In the genomic region with DNA sequence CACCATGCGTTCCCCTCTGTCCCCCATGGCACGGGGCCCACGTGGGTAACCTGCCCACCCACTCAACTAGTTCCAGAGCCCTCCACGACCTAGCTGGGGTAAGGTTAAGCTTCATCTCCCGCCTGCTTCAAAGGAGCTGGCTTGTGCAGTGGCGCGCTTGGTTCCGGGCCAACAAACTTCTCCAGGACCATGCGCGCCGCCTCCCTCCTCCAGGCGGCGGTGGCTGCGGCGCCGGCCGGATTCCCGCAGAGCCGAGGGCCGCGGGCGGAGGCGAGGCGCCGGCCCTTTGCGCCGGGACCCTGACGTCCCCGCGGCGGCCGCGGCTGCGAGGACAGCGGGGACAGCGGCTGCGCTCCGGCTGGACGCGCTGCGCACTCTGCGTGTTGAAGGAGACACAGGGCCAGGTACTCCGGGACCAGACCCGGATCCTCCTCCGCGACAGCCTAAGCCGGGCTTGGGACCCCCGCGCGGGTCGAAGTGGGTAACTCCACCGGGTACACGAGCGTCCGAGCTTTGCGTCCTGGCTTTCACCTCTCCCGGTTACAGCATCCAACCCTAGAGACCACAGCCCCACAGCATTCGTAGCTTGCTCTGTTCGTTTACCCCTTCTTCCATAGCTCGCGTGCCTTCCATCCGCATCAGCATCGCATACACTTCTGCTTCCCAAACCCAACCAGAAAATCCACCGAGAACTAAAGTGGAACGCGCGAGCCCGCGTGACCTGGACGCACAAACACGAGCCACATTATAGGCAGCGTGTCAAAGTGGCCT, we compare ENCODE assay signal across 9 mouse cellular contexts. TPM values are rescaled to one million over a fixed set of nuclear protein-coding genes. Genes with fewer than 3 reads are reported as not detected.
A peak's percentile ranks its signal among the peaks of the same experiment; 100 is the strongest.
DNase-seq lines count a peak whose midpoint lies in the region; ATAC-seq and TF ChIP-seq lines count a peak whose summit lies in the region.
"Had no signal": no experiment of that assay in that cellular context is flagged by ENCODE, and none has a peak within 500 bp of the region (broad histone marks: within the 10 kb centered on the region; RNA-seq: fewer than 3 reads in every experiment).

No protein-coding gene starts in this region.

- H3K4me3 ChIP-seq in lung, embryonic 15.5 days = peak overlapping the region; percentile 44
- H3K4me3 ChIP-seq in gastrocnemius, adult 2 months = peak overlapping the region; percentile 72
- H3K4me3 ChIP-seq in intestine, embryonic 16.5 days (ENCODE audit: low read length) = peak overlapping the region; percentile 53
- H3K4me3 ChIP-seq in liver, embryonic 11.5 days (ENCODE audit: low read depth, low read length) = peak overlapping the region; percentile 42

- H3K4me2 ChIP-seq in lung, embryonic 15.5 days = peak overlapping the region; percentile 97
- H3K4me2 ChIP-seq in intestine, embryonic 16.5 days (ENCODE audit: low read depth, low read length) = peak overlapping the region; percentile 91
- H3K4me2 ChIP-seq in liver, embryonic 11.5 days = peak overlapping the region; percentile 67

- no peaks in the 10 kb centered on the region for H3K36me3 ChIP-seq in lung, embryonic 15.5 days
- H3K36me3 ChIP-seq in intestine, embryonic 16.5 days (ENCODE audit: control insufficient read depth, insufficient read depth, low read length) = no peaks in the 10 kb centered on the region
- H3K36me3 ChIP-seq in liver, embryonic 11.5 days (ENCODE audit: control insufficient read depth, insufficient read depth, low read length) = no peaks in the 10 kb centered on the region

- no peaks in the 10 kb centered on the region for H3K9me3 ChIP-seq in lung, embryonic 15.5 days
- no peaks in the 10 kb centered on the region for H3K9me3 ChIP-seq in intestine, embryonic 16.5 days (ENCODE audit: control insufficient read depth, low read length)
- no peaks in the 10 kb centered on the region for H3K9me3 ChIP-seq in liver, embryonic 11.5 days (ENCODE audit: control insufficient read depth, low read length)

- no peak overlapping the region for H3K27ac ChIP-seq in lung, embryonic 15.5 days
- peak overlapping the region; percentile 40; the same call in 1 of the 2 replicates for H3K27ac ChIP-seq in gastrocnemius, adult 2 months
- no peak overlapping the region for H3K27ac ChIP-seq in intestine, embryonic 16.5 days (ENCODE audit: low read length)
- H3K27ac ChIP-seq in liver, embryonic 11.5 days (ENCODE audit: low read depth, low read length) = no peak overlapping the region

- H3K27me3 ChIP-seq in lung, embryonic 15.5 days = peaks cover 58% of the 10 kb centered on the region
- H3K27me3 ChIP-seq in intestine, embryonic 16.5 days (replicated peaks; ENCODE audit: control insufficient read depth, insufficient read depth, low read length) = peaks cover 26% of the 10 kb centered on the region
- peaks cover 28% of the 10 kb centered on the region for H3K27me3 ChIP-seq in liver, embryonic 11.5 days (replicated peaks; ENCODE audit: control insufficient read depth, insufficient read depth, low read length)

- no peaks in the 10 kb centered on the region for H3K4me1 ChIP-seq in lung, embryonic 15.5 days
- H3K4me1 ChIP-seq in intestine, embryonic 16.5 days (ENCODE audit: control insufficient read depth, insufficient read depth, low read length) = peaks cover 3% of the 10 kb centered on the region; the same call in 1 of the 2 replicates
- H3K4me1 ChIP-seq in liver, embryonic 11.5 days (replicated peaks; ENCODE audit: control insufficient read depth, insufficient read depth, low read length) = no peaks in the 10 kb centered on the region

- peak; percentile 29; the same call in 1 of the 2 replicates for TF ChIP-seq CTCF in gastrocnemius, adult 2 months (IDR thresholded peaks at IDR 0.05)

- H3K9ac ChIP-seq in lung, embryonic 15.5 days = 0 out of 2 replicates have a peak overlapping the region, but pooled peaks have one; percentile 30
- peak overlapping the region; percentile 64 for H3K9ac ChIP-seq in intestine, embryonic 16.5 days (ENCODE audit: low read depth, low read length)
- no peak overlapping the region for H3K9ac ChIP-seq in liver, embryonic 11.5 days (ENCODE audit: low read depth, low read length)

- under 1% methylated on average over 72 of the region's 72 CpGs for WGBS in lung, embryonic 15.5 days
- WGBS in intestine, embryonic 16.5 days = under 1% methylated on average over 71 of the region's 72 CpGs
- 2% methylated on average over 71 of the region's 72 CpGs for whole genome bisulfite sequencing in liver, embryonic 11.5 days

- no peak for DNase-seq in lung, adult 18-20 months
- peak; percentile 20 to 38 for DNase-seq in cerebellum, postnatal 4 days (ENCODE audit: low spot score in 2 of 2)
- peak; percentile 67 for DNase-seq in gastrocnemius, adult 2 months
- DNase-seq in liver, embryonic 11.5 days (ENCODE audit: low spot score) = peak; percentile 52
- DNase-seq in ovary, postnatal 36 days (ENCODE audit: low spot score) = peak; percentile 49

- intact Hi-C loops in gastrocnemius, adult 2 months (cut with DNase I) = no loop called here

- peak; percentile 90 for ATAC-seq in lung, embryonic 15.5 days (ENCODE audit: borderline replicate concordance, extremely low read depth, low FRiP score, low TSS enrichment)
- peak; percentile 79 for ATAC-seq in intestine, embryonic 16.5 days
- no peak for ATAC-seq in liver, embryonic 11.5 days (replicated peaks; ENCODE audit: low FRiP score)
- no peak for ATAC-seq in monocyte, adult 5-6 weeks (replicated peaks; ENCODE audit: insufficient number of reproducible peaks, low FRiP score, low TSS enrichment, poor library complexity, severe bottlenecking)

RNA-seq across cellular contexts. Expression of a gene that starts 0.7 kb away (rescaled TPM):
- polyA plus RNA-seq in lung, embryonic 15.5 days (2015; fragmentation: Nextera tagmentation; extraction: Ambion mirVana) = 0.09 and 0.12 TPM in 2 replicates
- 1 to 10 TPM in 1 of 2 experiments, under 1 TPM in 1; 0.50 to 2.0 TPM for total RNA-seq in gastrocnemius, adult 2 months (2021)
- 0.42 and 0.54 TPM in 2 replicates for polyA plus RNA-seq in intestine, embryonic 16.5 days (2015; fragmentation: Nextera tagmentation; extraction: Ambion mirVana)
- polyA plus RNA-seq in liver, embryonic 11.5 days (2014; fragmentation: Nextera tagmentation; extraction: Ambion mirVana) = 0.23 TPM in 2 replicates
- 0.39 TPM in 1 of 3 replicates, not detected in the others for total RNA-seq in monocyte, adult 5-6 weeks (2017)
- total RNA-seq: neutrophil, adult 5-6 weeks had no signal

Comparison
In these comparisons a context has a peak if more than half of its experiments do, and no peak if none do; other contexts are left out.
1. ATAC-seq: peak in lung, embryonic 15.5 days (single experiment) and intestine, embryonic 16.5 days (single experiment); none in liver, embryonic 11.5 days (single experiment) and monocyte, adult 5-6 weeks (single experiment).
2. DNase-seq: peak in cerebellum, postnatal 4 days (2 of 2), gastrocnemius, adult 2 months (single experiment), liver, embryonic 11.5 days (single experiment) and ovary, postnatal 36 days (single experiment); none in lung, adult 18-20 months (0 of 2).
3. Peak in every context shown above with its lines, with median percentiles within 50 percentile points of each other: H3K4me2 ChIP-seq and H3K4me3 ChIP-seq.